Comparison of ENCODE assay signal across 21 mouse cellular contexts in genomic region chr3:27994175-27994990, GRCm38 (mm10). TPM values are rescaled to one million over a fixed set of nuclear protein-coding genes. Genes with fewer than 3 reads are reported as not detected.
A peak's percentile ranks its signal among the peaks of the same experiment; 100 is the strongest.
DNase-seq lines count a peak whose midpoint lies in the region; ATAC-seq and TF ChIP-seq lines count a peak whose summit lies in the region.
"Had no signal": no experiment of that assay in that cellular context is flagged by ENCODE, and none has a peak within 500 bp of the region (broad histone marks: within the 10 kb centered on the region; RNA-seq: fewer than 3 reads in every experiment).

No protein-coding gene starts in this region.

- peak overlapping the region; percentile 10; the same call in 1 of the 2 replicates for H3K27ac ChIP-seq in intestine, postnatal 0 days (ENCODE audit: low read depth, low read length)
- H3K27ac ChIP-seq in stomach, postnatal 0 days (replicated peaks): no peak overlapping the region
- H3K27ac ChIP-seq in heart, embryonic 10.5 days: no peak overlapping the region
- H3K27ac ChIP-seq: embryonic facial prominence, embryonic 13.5 days; forebrain, embryonic 12.5 days; heart, embryonic 13.5 days; hindbrain, embryonic 12.5 days had no signal

- 42% methylated on average over 8 of the region's 8 CpGs for WGBS in intestine, postnatal 0 days
- WGBS in stomach, postnatal 0 days: 83% methylated on average over 8 of the region's 8 CpGs
- WGBS in heart, embryonic 10.5 days: 79% methylated on average over 8 of the region's 8 CpGs

- no peak for TF ChIP-seq CTCF in intestine, postnatal 0 days (IDR thresholded peaks at IDR 0.05; ENCODE audit: low read depth)
- no peak for TF ChIP-seq CTCF in stomach, postnatal 0 days (IDR thresholded peaks at IDR 0.05; ENCODE audit: low read depth)

- H3K9ac ChIP-seq in intestine, postnatal 0 days (ENCODE audit: low read depth, low read length): no peak overlapping the region
- H3K9ac ChIP-seq in stomach, postnatal 0 days (ENCODE audit: low read length): no peak overlapping the region
- H3K9ac ChIP-seq: embryonic facial prominence, embryonic 13.5 days; forebrain, embryonic 12.5 days; heart, embryonic 13.5 days; hindbrain, embryonic 12.5 days had no signal

- H3K4me2 ChIP-seq in intestine, postnatal 0 days (replicated peaks; ENCODE audit: low read depth): peak overlapping the region; percentile 27
- H3K4me2 ChIP-seq in stomach, postnatal 0 days (replicated peaks; ENCODE audit: low read depth): no peak overlapping the region
- H3K4me2 ChIP-seq: embryonic facial prominence, embryonic 13.5 days; forebrain, embryonic 12.5 days; heart, embryonic 13.5 days; hindbrain, embryonic 12.5 days had no signal

- H3K4me3 ChIP-seq in intestine, postnatal 0 days (ENCODE audit: low read depth, low read length): no peak overlapping the region
- H3K4me3 ChIP-seq in stomach, postnatal 0 days (ENCODE audit: low read depth, low read length): no peak overlapping the region
- no peak overlapping the region for H3K4me3 ChIP-seq in heart, embryonic 10.5 days
- H3K4me3 ChIP-seq: embryonic facial prominence, embryonic 13.5 days; forebrain, embryonic 12.5 days; heart, embryonic 13.5 days; hindbrain, embryonic 12.5 days had no signal

- TF ChIP-seq EP300 in stomach, postnatal 0 days (optimal IDR thresholded peaks at IDR 0.05): no peak

- H3K4me1 ChIP-seq in intestine, postnatal 0 days (replicated peaks; ENCODE audit: control insufficient read depth, insufficient read depth, low read length): 0 out of 2 replicates have a peak, but pooled peaks cover 6% of the 10 kb centered on the region
- H3K4me1 ChIP-seq in stomach, postnatal 0 days (replicated peaks; ENCODE audit: control insufficient read depth, insufficient read depth): no peaks in the 10 kb centered on the region
- 0 out of 2 replicates have a peak, but pooled peaks cover 1% of the 10 kb centered on the region for H3K4me1 ChIP-seq in heart, embryonic 10.5 days
- H3K4me1 ChIP-seq: forebrain, embryonic 12.5 days; heart, embryonic 13.5 days; hindbrain, embryonic 12.5 days had no signal

- no peaks in the 10 kb centered on the region for H3K36me3 ChIP-seq in intestine, postnatal 0 days (ENCODE audit: control insufficient read depth, insufficient read depth)
- H3K36me3 ChIP-seq in stomach, postnatal 0 days (ENCODE audit: control insufficient read depth, insufficient read depth, low read length): no peaks in the 10 kb centered on the region
- H3K36me3 ChIP-seq in heart, embryonic 10.5 days: no peaks in the 10 kb centered on the region
- H3K36me3 ChIP-seq: embryonic facial prominence, embryonic 13.5 days; forebrain, embryonic 12.5 days; hindbrain, embryonic 12.5 days had no signal

- DNase-seq in heart, adult 11 months: peak; percentile 70
- DNase-seq in heart, postnatal 25 days (ENCODE audit: low spot score): no peak
- DNase-seq in lung, postnatal 10 days: peak; percentile 43
- DNase-seq in lung, postnatal 14 days: no peak
- DNase-seq in stomach, postnatal 0 days (ENCODE audit: low spot score): no peak
- no peak for DNase-seq in layer of hippocampus, postnatal 36 days
- DNase-seq in heart, embryonic 10.5 days (ENCODE audit: low spot score): no peak
- DNase-seq: adrenal gland, postnatal 14 days; cerebellum, adult 11-12 months; cerebellum, adult 9-11 months; cerebellum, postnatal 36 days; gastrocnemius, postnatal 10 days; heart, postnatal 4 days had no signal

- no peaks in the 10 kb centered on the region for H3K9me3 ChIP-seq in intestine, postnatal 0 days (ENCODE audit: control insufficient read depth)
- no peaks in the 10 kb centered on the region for H3K9me3 ChIP-seq in stomach, postnatal 0 days (ENCODE audit: control insufficient read depth, low read length)
- H3K9me3 ChIP-seq in heart, embryonic 10.5 days: no peaks in the 10 kb centered on the region
- H3K9me3 ChIP-seq: embryonic facial prominence, embryonic 13.5 days; forebrain, embryonic 12.5 days; heart, embryonic 13.5 days; hindbrain, embryonic 12.5 days had no signal

- intact Hi-C loops in heart, postnatal 25 days (cut with DNase I): no loop called here

- H3K27me3 ChIP-seq in intestine, postnatal 0 days (replicated peaks; ENCODE audit: control insufficient read depth, insufficient read depth, low read length): no peaks in the 10 kb centered on the region
- no peaks in the 10 kb centered on the region for H3K27me3 ChIP-seq in stomach, postnatal 0 days (ENCODE audit: control insufficient read depth, insufficient read depth, low read length)
- no peaks in the 10 kb centered on the region for H3K27me3 ChIP-seq in heart, embryonic 10.5 days (ENCODE audit: insufficient read depth, poor library complexity, severe bottlenecking)
- H3K27me3 ChIP-seq: embryonic facial prominence, embryonic 13.5 days; forebrain, embryonic 12.5 days; heart, embryonic 13.5 days; hindbrain, embryonic 12.5 days; Patski had no signal

- ATAC-seq in intestine, postnatal 0 days: peak; percentile 85
- peak; percentile 32; the same call in 1 of the 2 replicates for ATAC-seq in stomach, postnatal 0 days (ENCODE audit: low FRiP score, low TSS enrichment)
- ATAC-seq: activated CD4-positive, CD25-positive, alpha-beta regulatory T cell, adult 4 months; forebrain, embryonic 16.5 days; Patski had no signal

RNA-seq across cellular contexts. Expression of gene Pld1, which starts 55.9 kb away (rescaled TPM):
- 10 to 100 TPM; 12.5 to 13.5 TPM for total RNA-seq in heart, postnatal 25 days (2021)
- 18.1 and 19.2 TPM in 2 replicates for polyA plus RNA-seq in intestine, postnatal 0 days (2015; fragmentation: Nextera tagmentation; extraction: Ambion mirVana)
- polyA plus RNA-seq in stomach, postnatal 0 days (2015; fragmentation: Nextera tagmentation; extraction: Ambion mirVana): 5.7 and 5.8 TPM in 2 replicates
- total RNA-seq in layer of hippocampus, postnatal 36 days (2021): 10 to 100 TPM in 1 of 2 experiments, 1 to 10 TPM in 1; 7.3 to 10.6 TPM
- polyA plus RNA-seq in heart, embryonic 10.5 days (2016; fragmentation: Nextera tagmentation; extraction: Ambion mirVana): 5.7 TPM in 2 replicates

Comparison
In these comparisons a context has a peak if more than half of its experiments do, and no peak if none do; other contexts are left out.
1. DNase-seq: peak in heart, adult 11 months (single experiment) and lung, postnatal 10 days (single experiment); none in heart, postnatal 25 days (single experiment), lung, postnatal 14 days (single experiment), stomach, postnatal 0 days (single experiment), layer of hippocampus, postnatal 36 days (0 of 2) and heart, embryonic 10.5 days (single experiment).